Mouse (Mus musculus) intestine, embryonic 16.5 days (tissue): ENCODE measurements at regions not wholly inside any gene's neighbourhood (a gene's known extent, or its start where the extent isn't known, plus 50 kb on each side); places are given as distances from the start of the nearest gene placed in this dataset.
A peak's percentile ranks its signal among the peaks of the same experiment; 100 is the strongest.

Experiments
- ATAC-seq: fragments of 200-750 bp; cut with Nextera tagmentation; 2 replicates; pipeline ENCODE4 v1.8.0; 2017; ENCODE audit warnings: moderate TSS enrichment, moderate library complexity
- H3K27ac ChIP-seq: fragments of 300-500 bp; sonication (generic); 2 replicates; pipeline ENCODE4 v1.5.1; 2014; ENCODE audit warnings: mild to moderate bottlenecking, low read length
- H3K27me3 ChIP-seq: fragments of 300-500 bp; sonication (generic); replicated peaks from 2 replicates; pipeline ENCODE4 v1.6.1; 2014; ENCODE audit warnings: low read length, control low read depth, mixed read lengths; ENCODE audit not compliant: control insufficient read depth, insufficient read depth
- H3K36me3 ChIP-seq: fragments of 300-500 bp; sonication (generic); 2 replicates; pipeline ENCODE4 v1.6.1; 2014; ENCODE audit warnings: low read length, control low read depth; ENCODE audit not compliant: control insufficient read depth, insufficient read depth
- H3K4me1 ChIP-seq: fragments of 300-500 bp; sonication (generic); 2 replicates; pipeline ENCODE4 v1.6.1; 2014; ENCODE audit warnings: low read length, control low read depth, mixed read lengths; ENCODE audit not compliant: control insufficient read depth, insufficient read depth
- H3K4me2 ChIP-seq: fragments of 300-500 bp; sonication (generic); 2 replicates; pipeline ENCODE4 v1.6.1; 2014; ENCODE audit warnings: low read depth, low read length, control low read depth
- H3K4me3 ChIP-seq: fragments of 300-500 bp; sonication (generic); 2 replicates; pipeline ENCODE4 v1.5.1; 2014; ENCODE audit warnings: mild to moderate bottlenecking, low read length
- H3K9ac ChIP-seq: fragments of 300-500 bp; sonication (generic); 2 replicates; pipeline ENCODE4 v1.6.1; 2014; ENCODE audit warnings: low read depth, low read length
- H3K9me3 ChIP-seq: fragments of 300-500 bp; sonication (generic); 2 replicates; pipeline ENCODE4 v1.6.1; 2016; ENCODE audit warnings: low read length, control low read depth; ENCODE audit not compliant: control insufficient read depth
- WGBS: fragments of 180-500 bp; shearing (Covaris S2); extraction: QIAGEN DNeasy Blood & Tissue Kit; methylation state at CpG from one replicate; pipeline ENCODE4 v1.1.7; 2014; 5-methylcytosine and 5-hydroxymethylcytosine counted together

GRCm38 (mm10) chr4:137216908-137217497, 60.3 kb upstream of the Wnt4 start:
- no peak overlapping the region for H3K27ac ChIP-seq
- 61% methylated on average over 9 of the region's 9 CpGs for WGBS
- H3K9ac ChIP-seq, result no peak overlapping the region
- no peak overlapping the region for H3K4me2 ChIP-seq
- H3K4me3 ChIP-seq, result no peak overlapping the region
- H3K36me3 ChIP-seq, result no peaks in the 10 kb centered on the region
- H3K4me1 ChIP-seq, result peaks cover 5% of the 10 kb centered on the region; the same call in 1 of the 2 replicates
- no peaks in the 10 kb centered on the region for H3K27me3 ChIP-seq
- ATAC-seq, result no peak
- H3K9me3 ChIP-seq, result no peaks in the 10 kb centered on the region

DNA sequence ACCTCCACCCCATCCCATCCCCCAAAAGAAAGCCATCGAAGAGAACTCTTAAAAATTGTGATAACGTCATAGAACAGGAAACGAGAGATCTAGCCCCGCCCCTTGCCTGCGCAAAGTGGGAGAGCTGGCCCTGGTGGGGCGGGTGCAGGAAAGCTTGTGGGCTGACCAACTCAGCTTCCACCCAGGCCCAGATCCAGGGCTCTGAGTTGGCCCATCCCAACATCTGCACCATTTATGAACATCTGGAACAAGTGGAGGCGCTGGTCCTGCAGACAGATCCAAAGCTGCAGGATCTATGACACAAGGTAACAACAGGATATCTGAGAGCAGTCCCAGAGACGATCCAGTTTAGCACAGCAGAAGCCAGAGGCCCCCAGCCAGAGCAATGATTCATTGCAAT, 62.7 kb upstream of the Wnt4 start:
- ATAC-seq, result no peak
- no peak overlapping the region for H3K27ac ChIP-seq
- no peak overlapping the region for H3K4me3 ChIP-seq
- peaks cover 23% of the 10 kb centered on the region for H3K4me1 ChIP-seq
- H3K9me3 ChIP-seq, result no peaks in the 10 kb centered on the region
- peaks cover 5% of the 10 kb centered on the region; the same call in 1 of the 2 replicates for H3K27me3 ChIP-seq
- H3K36me3 ChIP-seq, result no peaks in the 10 kb centered on the region
- no peak overlapping the region for H3K9ac ChIP-seq
- WGBS, result 71% methylated on average over 8 of the region's 8 CpGs
- H3K4me2 ChIP-seq, result no peak overlapping the region

DNA sequence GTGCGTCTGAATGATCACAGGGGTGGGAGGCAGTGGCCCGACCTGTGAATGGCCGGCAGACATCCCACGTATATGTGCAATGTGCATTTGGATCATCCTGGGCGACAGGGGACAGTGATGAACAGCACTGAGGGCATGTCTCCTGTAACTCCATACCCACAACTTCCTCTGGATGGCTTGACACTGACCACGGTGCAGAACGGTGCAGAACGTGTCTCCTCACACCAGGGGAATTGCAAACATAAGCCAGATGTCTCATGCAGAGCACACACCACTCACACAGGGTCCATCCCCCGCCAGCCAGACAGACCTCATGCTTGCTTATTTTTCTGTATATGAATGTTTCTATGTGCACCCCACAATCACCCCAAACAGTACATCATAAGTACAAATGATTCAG, 64.4 kb upstream of the Wnt4 start:
- H3K4me3 ChIP-seq, result no peak overlapping the region
- H3K27me3 ChIP-seq, result peaks cover 5% of the 10 kb centered on the region; the same call in 1 of the 2 replicates
- no peak overlapping the region for H3K4me2 ChIP-seq
- no peak overlapping the region for H3K27ac ChIP-seq
- no peaks in the 10 kb centered on the region for H3K9me3 ChIP-seq
- no peaks in the 10 kb centered on the region for H3K36me3 ChIP-seq
- H3K4me1 ChIP-seq, result peaks cover 23% of the 10 kb centered on the region
- H3K9ac ChIP-seq, result no peak overlapping the region
- no peak for ATAC-seq
- WGBS, result 45% methylated on average over 9 of the region's 9 CpGs

DNA sequence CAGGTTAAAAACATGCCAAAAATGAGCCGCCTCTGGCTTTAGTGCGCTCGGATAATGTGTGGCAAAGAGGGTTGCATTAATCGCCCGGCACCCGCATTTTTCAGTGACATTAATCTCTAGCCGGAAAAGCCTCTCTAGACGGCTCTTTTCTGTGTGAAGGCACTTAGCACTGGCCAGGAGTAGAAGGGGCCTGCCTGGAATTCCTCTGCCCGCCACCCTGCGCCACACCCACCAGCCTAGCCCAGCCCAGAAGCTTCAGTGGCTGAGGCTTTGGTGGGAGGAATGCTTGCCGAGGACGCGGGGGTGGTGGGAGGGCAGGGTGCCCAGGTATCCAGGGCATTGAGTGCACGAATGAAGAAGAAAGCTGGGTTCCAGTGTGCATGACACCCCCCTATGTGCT, 65.2 kb upstream of the Wnt4 start:
- Histone ChIP-seq H3K9me3 (no peaks in the 10 kb centered on the region), H3K36me3 (no peaks in the 10 kb centered on the region), H3K4me3 (no peak overlapping the region), H3K4me2 (no peak overlapping the region), H3K27me3 (peaks cover 5% of the 10 kb centered on the region; the same call in 1 of the 2 replicates), H3K27ac (no peak overlapping the region), H3K4me1 (peaks cover 23% of the 10 kb centered on the region), H3K9ac (no peak overlapping the region)
- 0 out of 2 replicates have a peak, but pooled peaks have one; percentile 41 for ATAC-seq
- 22% methylated on average over 14 of the region's 14 CpGs for WGBS

- Histone ChIP-seq H3K9me3 (no peaks in the 10 kb centered on the region), H3K27ac (no peak overlapping the region), H3K4me2 (no peak overlapping the region), H3K36me3 (no peaks in the 10 kb centered on the region), H3K4me3 (no peak overlapping the region), H3K4me1 (peaks cover 23% of the 10 kb centered on the region), H3K27me3 (peaks cover 5% of the 10 kb centered on the region; the same call in 1 of the 2 replicates), H3K9ac (0 out of 2 replicates have a peak overlapping the region, but pooled peaks have one; percentile 24)
- WGBS, result 77% methylated on average over 4 of the region's 4 CpGs
- ATAC-seq, result no peak
Observed at GRCm38 (mm10) chr4:137211288-137211687, 66.0 kb upstream of the Wnt4 start.

GRCm38 (mm10) chr4:137210525-137210924, 66.8 kb upstream of the Wnt4 start:
- peak; percentile 43; the same call in 1 of the 2 replicates for ATAC-seq
- no peaks in the 10 kb centered on the region for H3K36me3 ChIP-seq
- H3K9me3 ChIP-seq, result no peaks in the 10 kb centered on the region
- H3K27me3 ChIP-seq, result peaks cover 5% of the 10 kb centered on the region; the same call in 1 of the 2 replicates
- H3K4me1 ChIP-seq, result peaks cover 23% of the 10 kb centered on the region
- H3K27ac ChIP-seq, result no peak overlapping the region
- no peak overlapping the region for H3K4me3 ChIP-seq
- H3K9ac ChIP-seq, result no peak overlapping the region
- H3K4me2 ChIP-seq, result no peak overlapping the region
- 77% methylated on average over 4 of the region's 4 CpGs for WGBS

- ATAC-seq, result no peak
- H3K36me3 ChIP-seq, result no peaks in the 10 kb centered on the region
- no peaks in the 10 kb centered on the region for H3K27me3 ChIP-seq
- no peaks in the 10 kb centered on the region for H3K4me1 ChIP-seq
- no peak overlapping the region for H3K4me3 ChIP-seq
- no peak overlapping the region for H3K27ac ChIP-seq
- WGBS, result 85% methylated on average over 7 of the region's 7 CpGs
- no peaks in the 10 kb centered on the region for H3K9me3 ChIP-seq
- no peak overlapping the region for H3K4me2 ChIP-seq
- H3K9ac ChIP-seq, result no peak overlapping the region
Observed at GRCm38 (mm10) chr4:137200968-137201367, 76.3 kb upstream of the Wnt4 start.

GRCm38 (mm10) chr4:137200426-137200825, 76.9 kb upstream of the Wnt4 start:
- no peak overlapping the region for H3K4me3 ChIP-seq
- no peak overlapping the region for H3K4me2 ChIP-seq
- no peaks in the 10 kb centered on the region for H3K9me3 ChIP-seq
- WGBS, result 65% methylated on average over 9 of the region's 9 CpGs
- H3K4me1 ChIP-seq, result no peaks in the 10 kb centered on the region
- ATAC-seq, result no peak
- H3K27ac ChIP-seq, result no peak overlapping the region
- no peak overlapping the region for H3K9ac ChIP-seq
- H3K27me3 ChIP-seq, result no peaks in the 10 kb centered on the region
- no peaks in the 10 kb centered on the region for H3K36me3 ChIP-seq

- no peaks in the 10 kb centered on the region for H3K4me1 ChIP-seq
- WGBS, result 50% methylated on average over 5 of the region's 5 CpGs
- H3K4me3 ChIP-seq, result no peak overlapping the region
- H3K27me3 ChIP-seq, result no peaks in the 10 kb centered on the region
- no peak overlapping the region for H3K27ac ChIP-seq
- ATAC-seq, result no peak
- no peaks in the 10 kb centered on the region for H3K36me3 ChIP-seq
- no peak overlapping the region for H3K4me2 ChIP-seq
- no peak overlapping the region for H3K9ac ChIP-seq
- H3K9me3 ChIP-seq, result no peaks in the 10 kb centered on the region
Observed at GRCm38 (mm10) chr4:137196491-137196974, 80.8 kb upstream of the Wnt4 start.

DNA sequence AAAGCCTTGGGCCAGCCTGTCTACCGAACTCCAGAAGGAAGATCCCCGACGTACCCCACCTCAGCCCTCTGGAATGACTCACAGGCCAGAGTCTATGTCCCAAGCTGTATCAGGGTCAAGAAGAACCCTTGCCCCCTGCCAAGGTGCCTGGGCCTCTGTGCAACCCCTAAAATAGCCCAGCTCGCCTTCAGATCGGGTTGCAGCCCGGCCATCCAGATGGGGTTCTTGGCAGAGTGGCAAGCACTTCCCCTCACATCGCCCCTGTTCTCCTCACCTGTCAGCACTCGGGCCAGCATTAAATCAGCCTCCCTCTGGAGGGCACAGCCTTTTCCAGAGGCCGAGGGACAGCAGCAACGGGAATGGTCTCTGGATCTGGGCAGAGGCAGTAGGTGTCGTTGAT, 83.2 kb upstream of the Wnt4 start:
- Histone ChIP-seq H3K9ac (no peak overlapping the region), H3K27me3 (no peaks in the 10 kb centered on the region)
- 75% methylated on average over 11 of the region's 11 CpGs for WGBS

More for the DNA sequence above, 83.2 kb upstream of the Wnt4 start:
- H3K36me3 ChIP-seq, result no peaks in the 10 kb centered on the region
- no peak overlapping the region for H3K4me2 ChIP-seq
- H3K27ac ChIP-seq, result no peak overlapping the region
- ATAC-seq, result no peak
- no peaks in the 10 kb centered on the region for H3K4me1 ChIP-seq
- H3K9me3 ChIP-seq, result no peaks in the 10 kb centered on the region
- H3K4me3 ChIP-seq, result no peak overlapping the region
